Mouse (Mus musculus): ENCODE measurements around the gene Gm45785.

- TF ChIP-seq GATA1 (IDR thresholded peaks at IDR 0.05; ENCODE audit: borderline replicate concordance, low read length) (no peak), FLI1 (IDR thresholded peaks at IDR 0.05; ENCODE audit: low read length) (no peak)
Observed at GRCm38 (mm10) chr7:140834968-140835757, 21.0 kb downstream of the Gm45785 start, which contains the start of gene Urah.
